Mouse (Mus musculus) myocyte (in vitro differentiated cells): ENCODE data around the gene Rimklb. TPM values are rescaled to one million over a fixed set of nuclear protein-coding genes. Genes with fewer than 3 reads are reported as not detected.

ENCODE experiments used
- polyA plus RNA-seq: library from polyadenylated mRNA; unstranded; fragments of >200 nt; fragmentation: generic; extraction: Trizol; gene quantifications from one replicate; pipeline ENCODE4 v1.2.1, GENCODE M21; 2012; ENCODE audit warnings: missing spikeins

Rimklb gene
- polyA plus RNA-seq, 1 experiment: not detected

Other genes starting within 250 kb of the Rimklb start
- not detected for gene Klrg1, start 215.9 kb downstream of the Rimklb start, polyA plus RNA-seq
- 58.8 TPM for gene M6pr, start 190.0 kb downstream of the Rimklb start, polyA plus RNA-seq
- gene Phc1, start 158.2 kb downstream of the Rimklb start, polyA plus RNA-seq: 15.5 TPM
- gene Mfap5, start 7.1 kb upstream of the Rimklb start, polyA plus RNA-seq: 0.98 TPM
- gene Aicda, start 55.0 kb upstream of the Rimklb start, polyA plus RNA-seq: not detected
- 10.5 TPM for gene Apobec1, start 103.7 kb upstream of the Rimklb start, polyA plus RNA-seq
- not detected for gene Gdf3, start 111.3 kb upstream of the Rimklb start, polyA plus RNA-seq
- gene Dppa3, start 127.6 kb upstream of the Rimklb start, polyA plus RNA-seq: not detected
- 0.10 TPM for gene Nanog, start 208.7 kb upstream of the Rimklb start, polyA plus RNA-seq